Mouse (Mus musculus) mouse trophoblast stem cell (cell line): Measurements from ENCODE around the gene Map1b.

ENCODE experiments used
- in situ Hi-C, 2 experiments: fragments of 300-500 bp; cut with MseI, MboI; formaldehyde crosslinking; loops; 2 replicates in 1 of 2; 3 replicates in 1 of 2; pipeline ENCODE4 v1.15.1; 2025

The Map1b gene

DNA sequence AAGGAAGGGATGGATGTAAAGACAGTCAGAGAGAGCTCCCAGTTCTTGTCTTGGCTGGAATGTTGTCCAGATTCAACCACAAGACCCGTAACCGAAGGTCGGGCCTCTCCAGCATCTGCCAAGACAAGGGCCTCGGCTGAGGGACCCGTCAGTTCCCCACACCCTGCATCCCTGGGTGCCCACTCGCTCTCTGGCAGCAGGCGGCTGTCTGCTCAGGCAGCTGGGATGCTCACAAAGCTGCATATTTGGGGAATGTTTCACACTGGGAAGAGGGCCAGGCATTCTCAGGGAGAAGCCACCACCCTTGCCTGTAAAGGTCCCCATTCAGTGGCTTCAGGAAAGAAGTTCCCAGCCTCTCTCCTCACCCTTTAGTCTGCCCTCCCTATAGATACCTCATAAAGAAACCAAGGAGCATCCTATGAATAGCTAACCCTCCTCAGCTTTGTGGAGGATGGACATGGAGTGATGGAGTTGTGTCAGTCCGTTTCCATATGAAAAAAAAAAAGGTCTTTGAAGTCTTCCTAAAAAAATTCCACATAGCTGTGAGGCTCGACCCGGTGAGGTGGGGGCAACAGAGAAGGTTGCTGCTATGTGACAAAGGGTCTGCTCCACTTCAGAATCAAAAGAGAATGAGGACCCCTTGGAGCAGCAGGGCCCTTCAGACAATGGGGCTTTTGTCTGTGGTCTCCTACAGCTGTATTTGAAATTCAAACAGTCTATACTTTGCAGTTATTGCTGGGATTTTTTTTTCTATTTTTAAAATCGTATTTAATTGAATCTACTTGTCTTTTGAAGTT lies 68.7 kb downstream of the Map1b start:
- in situ Hi-C loops = no loop called here

DNA sequence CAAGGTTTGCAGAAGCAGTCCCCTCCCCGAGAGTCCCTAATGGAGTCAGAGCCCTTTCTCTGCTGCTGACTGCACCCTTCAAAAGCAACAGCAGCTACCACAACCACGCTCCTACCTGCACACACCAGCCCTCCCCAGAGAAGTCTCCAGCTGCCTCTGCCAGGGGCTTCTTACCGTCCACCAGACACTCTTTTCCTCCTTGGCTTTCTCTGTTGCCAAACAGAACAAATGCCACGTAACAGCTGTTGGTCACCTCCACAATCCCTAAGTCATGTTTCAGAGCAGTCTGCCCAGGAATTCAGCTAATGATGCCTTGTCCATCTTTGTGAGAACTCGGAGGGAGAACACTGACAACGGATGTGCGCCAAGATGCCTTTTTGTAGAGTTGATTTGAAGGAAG lies 69.3 kb downstream of the Map1b start:
- in situ Hi-C loops = no loop called here

DNA sequence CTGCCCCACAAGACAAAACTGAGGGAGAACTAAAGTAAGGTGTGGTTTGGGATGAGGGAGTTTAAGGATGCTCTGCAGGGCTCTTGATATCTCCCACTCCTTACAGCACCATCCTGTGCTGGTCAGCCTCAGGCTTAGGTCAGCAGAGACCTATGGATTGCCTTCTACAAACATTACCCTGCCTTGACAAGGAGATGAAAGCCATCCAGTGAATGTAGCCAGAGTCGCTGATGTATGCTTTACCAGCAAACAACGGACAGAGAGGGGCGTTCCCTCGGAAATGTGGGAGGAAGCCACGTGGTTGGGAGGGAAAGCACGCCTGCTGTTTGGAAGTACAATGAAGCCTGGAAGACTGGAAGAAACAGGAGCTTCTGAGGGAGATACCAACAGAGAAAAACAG lies 71.5 kb downstream of the Map1b start:
- in situ Hi-C loops = no loop called here

DNA sequence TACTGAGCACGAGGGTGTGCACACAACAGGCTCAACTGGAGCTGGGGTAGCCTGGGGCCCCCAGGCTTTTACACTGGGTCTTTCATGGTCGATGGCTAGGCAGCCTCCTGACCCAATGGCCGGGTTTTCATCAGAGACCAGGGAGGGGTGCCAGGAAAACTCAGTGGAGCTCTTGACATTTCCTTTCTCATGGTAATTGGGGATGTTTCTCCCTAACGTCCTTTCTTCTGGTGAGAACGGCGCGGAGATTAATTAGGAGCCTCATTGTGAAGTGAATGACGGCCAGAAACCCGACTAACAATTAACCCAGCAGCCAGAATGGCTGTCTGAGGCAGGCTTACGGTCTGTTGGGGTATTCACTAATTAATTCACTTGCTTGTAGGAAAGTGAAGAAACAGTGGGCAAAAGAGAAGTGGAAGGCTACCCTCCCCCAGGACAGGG lies 71.9 kb downstream of the Map1b start:
- in situ Hi-C loops = no loop called here

DNA sequence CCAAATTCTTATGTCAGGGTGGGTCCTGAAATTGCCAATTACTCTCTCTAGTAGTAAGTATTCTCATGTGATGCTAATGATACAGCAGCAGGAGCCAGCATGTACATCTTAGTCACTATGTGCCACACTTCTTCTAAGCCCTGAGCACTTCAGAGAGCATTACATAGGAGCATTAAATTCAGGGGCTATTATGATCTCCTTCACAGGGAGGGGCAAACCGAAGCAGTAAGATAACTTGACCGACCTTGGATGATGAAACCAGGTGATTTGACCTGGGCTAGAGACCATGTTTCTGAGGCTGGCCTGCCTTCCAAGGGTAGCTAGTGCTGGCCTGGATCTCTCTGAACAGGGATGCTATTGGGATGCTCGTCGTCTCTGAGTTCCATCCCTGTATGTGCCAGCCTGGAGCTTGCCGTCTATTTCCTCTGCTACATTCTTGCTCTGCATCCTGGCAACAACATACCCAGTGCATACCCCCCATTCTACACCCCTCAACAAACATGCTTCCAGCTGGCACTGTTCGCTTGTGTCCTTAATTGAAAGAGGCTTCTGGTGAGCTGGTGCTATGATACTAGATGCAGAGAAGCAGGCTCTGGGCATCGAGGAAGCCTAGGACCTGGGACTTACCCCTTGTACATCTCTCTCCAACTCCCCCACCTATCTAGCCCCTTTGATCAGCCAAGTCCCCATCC lies 72.7 kb downstream of the Map1b start:
- in situ Hi-C loops = no loop called here

DNA sequence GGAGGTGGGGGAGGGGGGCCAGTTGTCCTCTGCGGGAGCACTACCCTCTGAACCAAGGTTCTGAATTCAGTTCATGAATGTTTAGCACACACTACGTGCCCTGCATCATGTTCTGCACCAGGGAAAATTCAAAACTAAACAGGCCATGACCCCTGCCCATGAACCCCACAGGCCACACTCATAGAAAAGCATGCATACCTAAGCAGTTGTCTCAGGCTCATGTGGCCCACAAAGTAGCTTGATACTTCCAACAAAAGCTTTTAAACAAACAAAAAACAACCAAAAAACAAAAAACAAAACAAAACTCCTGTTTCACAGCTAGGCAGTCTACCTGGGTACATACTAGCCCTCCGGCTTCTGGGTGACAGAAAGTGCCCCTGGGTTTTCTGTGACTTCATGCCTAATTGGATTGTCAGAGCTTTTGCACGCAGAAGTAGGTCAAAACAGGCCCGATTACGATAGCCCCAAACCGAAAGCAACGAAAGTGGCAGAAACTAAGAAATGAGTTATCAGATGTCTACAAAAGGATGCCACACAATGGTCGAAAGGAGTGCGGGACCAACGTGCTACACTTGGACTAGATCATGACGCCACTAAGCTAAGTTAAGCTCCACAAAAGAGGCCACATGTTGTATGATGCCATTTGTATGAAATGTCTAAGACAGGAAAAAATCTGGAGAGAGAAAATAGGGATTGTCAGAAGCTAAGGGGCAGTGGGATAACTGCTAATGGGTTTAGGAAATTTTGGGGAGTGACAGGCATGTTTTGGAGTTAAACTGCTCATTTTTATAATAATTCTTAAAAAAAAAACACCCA lies 73.7 kb downstream of the Map1b start:
- in situ Hi-C loops = no loop called here

- in situ Hi-C loops = no loop called here
Observed at GRCm38 (mm10) chr13:99441700-99442433, 74.5 kb downstream of the Map1b start.

GRCm38 (mm10) chr13:99440228-99440627 lies 76.1 kb downstream of the Map1b start:
- in situ Hi-C loops = no loop called here

- in situ Hi-C loops = no loop called here
Observed at GRCm38 (mm10) chr13:99439357-99439756, 77.0 kb downstream of the Map1b start.

DNA sequence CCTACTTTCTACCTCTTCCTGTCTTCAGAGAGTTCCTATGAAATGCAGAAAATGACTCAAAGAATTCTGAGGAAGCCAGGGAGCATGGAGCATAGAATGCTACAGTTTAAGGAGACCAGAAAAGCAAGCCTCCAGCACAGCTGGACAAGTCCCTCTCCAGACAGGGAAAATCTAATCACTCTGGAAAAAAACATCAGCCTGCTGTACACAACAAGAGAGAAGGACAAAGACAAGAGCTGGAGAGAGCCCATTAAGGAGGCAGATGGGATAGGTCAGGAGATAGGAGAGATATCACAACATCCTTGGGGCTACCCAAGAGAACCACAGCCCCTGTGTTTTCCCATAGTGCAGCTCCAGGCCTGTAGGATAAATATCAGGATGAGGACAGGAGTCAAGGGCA lies 79.3 kb downstream of the Map1b start:
- in situ Hi-C loops = no loop called here

DNA sequence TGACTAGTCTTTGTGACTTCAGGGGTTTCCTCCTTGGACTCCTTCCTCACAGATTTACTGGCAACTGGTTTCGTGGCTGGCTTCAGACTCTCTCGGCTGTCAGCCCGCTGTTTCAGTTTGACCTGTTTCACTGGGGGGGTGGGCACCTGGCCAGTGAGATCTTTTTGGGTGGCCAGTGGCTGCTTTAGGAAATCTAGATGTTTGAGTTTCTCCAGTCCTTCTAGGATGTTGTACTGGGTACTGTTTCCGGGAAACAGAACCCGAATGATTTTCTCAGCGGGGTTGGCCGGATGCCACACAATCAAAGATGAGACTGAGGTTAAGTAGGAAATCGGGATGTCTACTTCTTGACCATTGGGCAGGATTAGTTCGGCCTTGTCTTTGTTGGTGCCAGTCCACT lies 81.8 kb downstream of the Map1b start:
- in situ Hi-C loops = no loop called here

GRCm38 (mm10) chr13:99433068-99434008 lies 83.0 kb downstream of the Map1b start:
- in situ Hi-C loops = no loop called here

GRCm38 (mm10) chr13:99423581-99423980 lies 92.8 kb downstream of the Map1b start:
- in situ Hi-C loops = no loop called here

GRCm38 (mm10) chr13:99416601-99417000 lies 99.7 kb downstream of the Map1b start:
- in situ Hi-C loops = no loop called here

- in situ Hi-C loops = no loop called here
Observed at GRCm38 (mm10) chr13:99414352-99414742, 102.0 kb downstream of the Map1b start.

DNA sequence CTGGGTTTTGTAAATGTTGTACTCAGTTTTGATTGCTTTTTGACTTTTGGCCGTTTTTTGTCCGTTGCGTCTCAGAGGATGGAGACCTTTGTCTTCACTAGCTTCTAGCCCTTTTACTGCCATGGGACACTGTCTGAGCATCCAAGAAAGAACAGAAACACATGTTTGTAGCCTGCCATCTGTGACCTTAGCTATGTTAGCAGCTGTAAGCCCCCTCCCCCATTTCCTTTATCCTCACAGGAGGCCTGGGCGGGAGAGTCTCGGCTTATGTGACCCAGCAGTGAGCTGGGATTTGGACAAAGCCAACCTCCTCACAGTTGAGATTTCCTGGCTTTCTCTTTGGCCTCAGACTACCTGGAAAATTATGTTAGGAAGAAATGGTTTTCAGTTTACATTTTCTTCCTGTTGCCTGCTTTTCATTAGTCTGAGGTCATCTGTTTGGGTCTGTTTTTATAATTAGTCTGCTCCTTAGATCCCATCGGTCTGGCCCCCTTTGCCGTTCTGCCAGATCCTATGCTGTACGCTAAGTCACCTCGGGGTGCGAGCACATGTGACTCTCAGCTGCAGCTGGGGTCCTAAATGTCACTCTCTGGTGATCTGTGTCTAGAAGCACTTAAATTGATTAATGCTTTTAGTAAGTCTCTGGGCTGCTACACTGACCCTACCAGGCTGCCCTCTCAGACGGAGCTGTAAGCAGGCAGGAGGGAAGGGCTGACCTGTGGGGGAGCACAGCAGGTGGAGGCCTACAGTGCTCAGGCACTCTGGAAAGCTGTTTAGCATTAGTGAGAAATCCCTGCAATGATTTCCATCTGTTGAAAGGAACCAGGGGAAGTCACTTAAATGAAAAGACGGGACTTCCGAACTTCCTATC lies 102.6 kb downstream of the Map1b start:
- in situ Hi-C loops = no loop called here

GRCm38 (mm10) chr13:99412477-99413080 lies 103.8 kb downstream of the Map1b start:
- in situ Hi-C loops = no loop called here

DNA sequence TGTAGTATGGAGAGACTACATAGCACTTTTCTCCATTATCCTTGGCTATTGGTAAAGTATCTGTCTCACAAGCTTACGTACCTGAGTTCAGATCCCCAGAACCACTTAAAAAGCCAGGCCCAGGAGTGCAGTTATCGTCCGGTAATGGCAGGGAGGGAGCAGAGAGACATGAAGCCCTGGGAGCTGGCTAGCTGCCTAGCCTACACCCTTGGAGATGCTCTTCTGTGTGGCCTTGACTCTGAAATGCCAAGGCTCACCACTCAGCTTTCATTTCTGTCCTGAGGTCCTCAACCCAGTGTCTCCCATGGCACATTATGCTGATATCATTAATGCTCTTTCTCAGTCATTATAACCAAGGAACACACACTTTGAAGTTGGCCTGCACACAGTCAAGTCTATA lies 104.6 kb downstream of the Map1b start:
- in situ Hi-C loops = no loop called here
